Mouse (Mus musculus): ENCODE measurements around the gene Cdkal1. TPM values are rescaled to one million over a fixed set of nuclear protein-coding genes. Genes with fewer than 3 reads are reported as not detected.

Cdkal1 gene
- total RNA-seq, 2 experiments from 2014 or later = 21.3 to 34.2 TPM

DNA sequence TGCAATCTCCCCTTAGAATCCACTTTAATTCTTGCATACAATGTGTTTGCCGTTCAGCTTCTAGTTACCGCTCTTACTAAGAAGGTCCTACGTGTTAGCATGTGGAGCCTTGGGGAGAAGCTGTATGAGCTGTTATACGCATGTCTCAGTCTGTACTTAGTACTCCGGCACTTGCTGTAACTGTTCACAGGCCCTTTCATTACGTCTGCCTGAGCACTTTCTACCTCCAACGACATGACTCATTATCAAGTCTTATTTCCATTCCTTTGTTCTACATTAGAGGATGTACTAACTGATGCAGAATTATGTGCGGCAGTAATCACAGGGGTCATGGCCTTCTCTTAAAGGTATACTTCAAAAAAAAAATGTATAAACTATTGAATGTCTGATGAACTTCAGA is 89.1 kb downstream of the Cdkal1 start:
- no peak for DNase-seq

DNA sequence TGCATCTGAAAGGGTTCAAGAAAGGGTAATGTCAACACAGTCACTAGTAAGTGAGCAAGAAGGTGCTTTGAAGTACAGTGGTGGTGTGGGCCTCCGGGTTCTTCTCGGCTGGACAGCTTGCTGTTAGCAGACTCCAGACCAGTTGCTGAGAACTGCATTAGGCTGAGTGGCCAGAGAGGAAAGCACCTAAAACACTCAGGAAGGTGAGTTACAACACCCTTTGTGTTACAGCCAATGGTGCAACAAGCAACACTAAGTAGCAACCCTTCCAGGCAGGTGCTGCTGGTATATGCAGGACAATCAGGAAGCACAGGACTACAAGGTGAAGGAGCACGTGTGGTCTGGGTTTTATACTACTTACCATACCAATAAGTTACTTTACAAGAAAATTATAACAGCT is 90.2 kb downstream of the Cdkal1 start:
- no peak for DNase-seq

DNA sequence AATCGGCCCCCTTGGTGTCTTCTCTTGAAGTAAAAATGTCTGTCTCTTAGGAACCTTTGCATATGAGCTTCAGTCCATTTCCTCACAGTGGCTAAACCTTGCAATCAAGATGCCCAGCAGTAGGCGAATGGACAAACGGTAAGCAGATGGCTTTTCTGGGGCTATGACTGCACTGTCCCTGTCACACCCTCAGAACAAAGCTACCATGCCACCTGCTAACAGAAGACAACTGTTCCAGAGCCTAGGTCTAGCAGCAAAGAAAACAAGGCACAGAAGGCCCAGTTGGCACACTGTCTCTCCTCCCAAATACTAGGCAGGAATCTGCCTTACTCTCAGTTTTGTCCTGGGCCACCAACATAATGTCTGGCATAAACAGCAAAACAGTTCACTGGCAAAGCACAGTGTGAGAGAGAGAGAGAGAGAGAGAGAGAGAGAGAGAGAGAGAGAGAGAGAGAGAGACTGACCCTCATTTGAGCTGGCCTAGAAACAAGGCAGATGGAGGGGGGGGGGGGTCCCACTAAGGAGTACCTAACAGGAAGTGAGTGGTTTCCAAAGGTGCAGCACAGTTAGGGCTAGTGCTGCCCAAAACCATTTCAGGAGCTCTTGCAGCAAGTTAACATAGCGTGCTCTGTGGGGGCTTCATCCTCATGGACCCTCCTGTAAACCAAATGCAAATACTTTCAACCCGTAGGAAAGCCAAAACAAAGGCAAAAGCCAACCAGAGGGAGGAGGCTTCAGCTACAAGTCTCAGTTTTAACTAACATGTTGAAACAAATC is 95.6 kb downstream of the Cdkal1 start:
- DNase-seq = no peak

DNA sequence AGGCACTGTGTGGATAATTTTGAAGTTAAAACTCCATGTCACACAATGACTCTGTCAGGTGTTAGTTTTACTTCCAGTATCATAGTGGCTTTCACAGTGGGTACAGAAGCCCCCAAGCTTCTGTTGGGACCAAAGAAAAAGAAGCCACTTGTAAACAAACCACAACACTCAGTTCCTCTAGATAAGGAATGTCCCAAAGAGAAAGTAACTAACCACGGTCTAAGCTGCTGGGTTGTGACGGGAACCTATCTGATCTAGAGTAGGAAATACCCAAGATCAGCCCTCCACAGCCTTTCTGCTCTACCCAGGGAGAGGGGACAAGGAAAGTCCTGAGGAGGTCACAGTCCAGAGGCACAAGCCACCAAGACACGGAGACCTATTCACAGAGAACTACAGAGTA is 99.4 kb downstream of the Cdkal1 start:
- DNase-seq = no peak

DNA sequence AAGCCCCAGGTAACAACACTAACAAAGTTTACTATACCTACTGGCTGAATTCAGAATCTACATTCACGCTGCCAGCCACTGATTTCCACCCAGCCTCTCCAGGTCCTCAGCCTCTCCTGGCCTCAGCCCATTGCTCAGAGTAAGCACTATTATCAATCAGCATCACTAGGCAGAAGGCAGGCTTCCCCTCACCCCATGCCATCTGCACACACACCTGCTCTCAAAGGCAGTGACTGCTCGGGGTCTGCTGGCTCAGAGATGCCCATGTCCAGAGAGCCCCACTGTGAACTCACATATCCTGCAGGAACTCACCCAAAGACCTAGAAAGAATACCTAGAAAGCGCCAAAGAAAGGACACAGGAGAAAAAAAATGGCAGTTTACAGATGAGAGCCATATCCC is 102.2 kb downstream of the Cdkal1 start:
- no peak for DNase-seq

DNA sequence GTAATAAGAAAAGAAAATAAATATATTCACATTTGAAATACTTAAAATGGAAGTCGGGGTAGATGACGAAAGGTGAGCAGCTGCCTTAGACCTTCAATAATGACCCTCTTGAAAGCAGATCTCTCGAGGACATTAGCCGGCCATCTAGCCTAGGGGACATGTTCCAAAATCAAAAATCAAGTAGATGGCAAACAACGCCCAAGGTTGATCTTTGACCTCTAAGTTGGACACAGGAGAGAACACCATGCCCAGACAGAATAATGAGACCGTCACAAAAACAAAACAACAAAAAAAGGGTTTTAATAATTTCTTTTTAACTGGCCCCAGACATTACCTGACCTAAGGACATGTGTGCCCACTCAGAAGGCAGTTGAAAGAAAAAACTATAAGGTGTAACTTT is 103.4 kb downstream of the Cdkal1 start:
- DNase-seq = no peak

DNA sequence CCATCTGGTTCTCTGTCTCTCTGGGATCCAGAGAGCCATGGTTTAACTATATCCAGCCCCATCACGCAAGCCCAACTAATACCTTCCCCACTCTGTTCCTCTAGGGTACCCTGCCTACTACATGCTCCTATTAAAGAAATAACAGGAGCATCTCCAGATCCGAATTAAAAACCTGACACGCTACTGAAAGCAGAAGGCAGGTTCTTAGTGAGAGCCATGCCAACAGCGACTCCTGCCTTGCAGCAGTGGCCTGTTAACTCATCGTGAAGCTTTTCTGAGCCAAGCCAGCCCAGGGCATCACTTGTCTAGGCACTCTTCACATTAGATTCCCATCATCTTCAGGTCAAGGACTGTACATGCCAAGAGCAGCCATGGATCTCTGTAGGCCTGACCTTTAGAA is 104.3 kb downstream of the Cdkal1 start:
- DNase-seq = no peak

DNA sequence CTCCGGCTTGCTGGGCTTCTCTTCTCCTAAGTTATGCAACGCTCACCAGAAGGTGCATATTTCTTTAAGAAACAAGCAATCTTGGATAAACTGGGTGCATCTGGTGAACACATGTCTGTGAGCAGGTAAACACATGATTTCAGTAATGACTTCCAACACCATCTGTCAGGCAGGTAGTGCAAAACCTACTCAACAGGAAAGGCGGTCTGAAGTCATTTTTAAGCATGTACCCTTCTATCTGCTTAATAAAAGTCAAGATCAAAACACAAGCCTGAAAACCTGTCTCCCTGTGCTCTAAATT is 108.2 kb downstream of the Cdkal1 start:
- no peak for DNase-seq

DNA sequence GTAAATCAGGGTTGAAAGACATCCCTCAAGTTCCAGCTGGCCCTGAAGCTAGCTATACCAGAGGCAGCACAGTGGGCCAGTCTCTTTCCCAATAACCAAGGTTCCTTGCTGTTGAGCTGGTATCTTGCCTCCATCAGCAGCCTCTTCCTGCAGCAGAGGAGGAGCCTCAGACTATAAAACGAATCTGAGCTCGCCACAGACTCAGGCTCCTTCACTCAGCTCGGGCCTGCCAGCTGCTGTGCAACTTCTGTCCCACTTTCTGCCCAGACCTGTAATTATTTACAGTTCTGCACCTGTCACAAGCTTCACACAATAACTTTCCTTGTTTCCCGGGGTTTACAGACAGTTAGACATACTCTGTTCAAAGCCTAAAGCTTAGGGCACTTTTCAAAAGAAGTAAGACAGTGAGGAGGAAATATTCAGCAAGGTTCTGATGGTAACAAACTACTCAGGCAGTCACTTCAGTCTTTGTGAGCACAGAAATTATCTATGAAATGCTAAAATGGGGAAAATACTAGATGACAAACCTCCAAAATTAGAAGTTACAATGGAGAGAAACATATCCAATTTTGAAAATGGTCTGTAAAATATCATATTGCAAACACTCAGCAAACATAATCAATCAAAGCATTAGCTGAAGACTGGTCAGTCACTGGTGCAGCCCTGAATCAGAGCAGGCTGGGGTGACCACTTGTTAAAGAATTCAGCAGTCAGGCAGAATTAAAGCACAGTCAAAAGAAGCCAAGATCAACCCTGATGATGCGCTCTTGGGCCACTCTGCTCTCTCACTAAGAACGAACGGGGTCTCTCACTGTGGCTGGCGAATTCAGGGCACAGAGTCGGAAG is 108.8 kb downstream of the Cdkal1 start:
- no peak for DNase-seq

DNA sequence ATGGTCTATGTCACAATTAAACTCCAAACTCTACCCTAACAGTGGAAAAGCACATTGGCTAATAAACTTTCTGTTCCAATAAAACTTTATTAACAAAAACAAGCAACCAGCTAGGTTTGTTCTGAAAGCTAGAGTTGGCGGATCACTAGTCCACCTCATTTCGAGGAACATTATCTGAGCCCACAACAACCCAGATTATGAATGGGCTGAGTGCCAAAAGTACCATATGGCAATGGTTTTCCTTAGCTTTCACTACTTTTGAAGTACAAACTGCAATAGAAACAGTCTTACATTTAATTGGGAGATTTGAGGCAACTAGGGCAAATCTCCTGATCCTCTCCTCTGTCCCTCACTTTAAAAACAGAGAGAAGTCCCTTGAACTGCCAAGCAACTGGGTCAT is 110.4 kb downstream of the Cdkal1 start:
- no peak for DNase-seq

DNA sequence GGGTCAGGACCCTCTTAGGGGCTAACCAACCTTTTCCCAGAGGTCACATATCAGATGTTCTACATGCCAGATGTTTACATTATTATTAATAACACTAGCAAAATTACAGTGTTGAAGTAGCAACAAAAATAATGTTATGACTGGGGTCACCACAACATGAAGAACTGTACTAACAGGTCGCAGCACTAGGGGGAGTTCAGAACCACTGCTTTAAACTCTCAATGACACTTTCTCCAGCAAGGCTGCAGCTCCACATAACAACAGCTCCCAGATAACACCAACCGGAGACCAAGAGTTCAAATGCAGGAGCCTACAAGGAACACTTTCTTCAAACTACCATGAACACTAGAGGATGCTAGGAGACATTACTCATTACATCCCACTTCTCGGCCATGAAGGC is 111.3 kb downstream of the Cdkal1 start:
- peak; percentile 12 for DNase-seq

DNA sequence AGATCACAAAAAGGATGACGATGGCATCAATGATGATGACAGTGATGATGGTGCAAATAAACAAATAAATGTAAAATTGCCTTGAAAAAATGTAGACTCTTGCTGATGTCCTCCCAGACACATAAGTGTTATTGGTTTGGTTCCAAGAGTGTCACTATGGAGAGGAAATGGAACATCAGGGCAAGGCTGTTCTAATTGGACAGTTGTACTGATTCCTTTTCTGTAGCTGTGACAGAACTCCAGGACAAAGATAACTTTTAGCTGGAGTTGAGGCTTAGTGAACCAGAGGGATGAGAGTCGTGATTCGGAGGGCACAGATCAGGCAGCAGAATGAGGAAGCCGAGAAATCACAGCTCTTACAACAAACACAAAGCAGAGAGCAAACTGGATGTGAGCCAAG is 111.7 kb downstream of the Cdkal1 start:
- DNase-seq = no peak

DNA sequence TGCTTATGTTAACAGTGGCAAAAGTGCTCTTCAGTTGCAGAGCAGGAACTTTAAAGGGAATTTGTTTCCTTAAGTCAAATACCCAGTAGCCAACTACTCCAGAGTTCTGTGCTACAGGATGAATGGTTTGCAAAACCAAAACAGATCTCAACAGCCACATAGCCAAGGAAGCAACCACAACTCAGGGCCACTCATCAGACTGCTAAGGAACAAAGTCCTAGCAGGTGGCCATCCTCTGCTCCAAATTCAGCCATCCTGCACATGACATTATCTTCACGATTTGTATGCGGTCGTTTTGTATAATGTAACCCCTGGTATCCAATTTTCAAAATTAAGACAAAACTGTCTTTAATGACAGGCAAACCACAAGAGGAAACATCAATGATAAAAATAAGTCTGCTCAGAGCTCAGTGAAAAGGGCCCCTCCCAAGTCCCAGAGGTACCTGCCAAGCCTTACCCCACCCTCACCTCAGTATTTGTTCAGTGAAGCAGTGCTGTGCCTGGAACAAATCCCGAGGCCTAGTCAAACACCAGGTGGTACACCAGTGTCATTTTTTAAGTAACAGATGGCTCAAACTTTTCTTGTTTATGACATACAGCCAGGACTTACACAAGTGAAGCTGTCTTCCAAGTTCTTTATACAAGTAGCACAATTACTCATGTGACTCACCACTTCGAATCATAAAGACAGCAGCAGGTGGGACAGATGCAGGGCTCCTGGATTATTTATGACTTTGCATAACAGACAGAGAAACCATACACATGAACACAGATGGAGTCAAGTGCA is 117.6 kb downstream of the Cdkal1 start:
- DNase-seq = no peak

DNA sequence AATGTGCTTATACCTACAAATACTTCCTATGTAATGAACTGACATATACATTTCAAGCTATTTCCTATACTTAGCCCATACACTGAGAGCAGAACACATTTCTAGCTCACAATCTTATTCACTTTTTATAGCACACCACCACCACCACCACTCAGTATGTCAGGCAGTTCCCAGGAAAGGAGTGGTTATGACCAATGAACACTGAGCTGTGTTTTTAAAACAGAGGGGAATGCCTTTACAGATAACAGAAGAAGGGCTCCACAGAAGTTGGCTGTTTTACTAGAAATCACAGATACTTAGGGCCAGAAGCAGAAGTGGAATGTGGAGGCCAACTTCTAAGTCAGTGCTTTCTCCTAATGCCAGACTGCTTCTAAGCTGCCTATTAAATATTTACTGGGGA is 121.0 kb downstream of the Cdkal1 start:
- DNase-seq = no peak

DNA sequence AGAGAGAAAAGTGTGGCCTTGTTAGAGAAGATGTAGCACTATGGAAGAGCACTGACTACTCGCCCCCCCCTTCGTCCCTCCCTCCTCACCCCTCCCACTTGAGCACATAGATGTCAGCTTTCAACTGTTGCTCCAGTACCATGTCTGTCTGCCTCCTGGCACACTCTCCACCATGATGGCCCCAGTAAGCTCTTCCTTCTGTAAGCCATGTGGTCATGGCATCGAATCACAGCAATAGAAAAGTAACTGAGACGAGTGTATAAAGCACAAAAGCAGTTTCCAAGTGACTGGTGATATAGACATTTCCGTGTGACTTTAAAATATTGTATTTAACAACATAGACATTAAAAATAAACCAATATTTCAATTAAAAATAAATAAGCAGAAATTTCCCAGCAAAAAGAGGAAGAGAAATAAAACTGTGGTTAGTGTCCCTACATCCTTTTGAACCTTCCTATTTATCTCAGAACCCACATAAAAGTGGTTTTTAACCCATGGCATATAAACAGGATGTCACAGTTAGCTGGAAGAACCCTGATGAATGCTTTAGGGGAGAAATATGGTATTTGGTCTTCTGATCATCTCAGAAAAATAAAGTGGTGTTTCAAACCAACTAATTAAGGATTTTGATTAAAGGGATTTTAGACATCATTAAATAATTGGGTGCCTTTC is 129.2 kb downstream of the Cdkal1 start:
- DNase-seq = no peak

DNA sequence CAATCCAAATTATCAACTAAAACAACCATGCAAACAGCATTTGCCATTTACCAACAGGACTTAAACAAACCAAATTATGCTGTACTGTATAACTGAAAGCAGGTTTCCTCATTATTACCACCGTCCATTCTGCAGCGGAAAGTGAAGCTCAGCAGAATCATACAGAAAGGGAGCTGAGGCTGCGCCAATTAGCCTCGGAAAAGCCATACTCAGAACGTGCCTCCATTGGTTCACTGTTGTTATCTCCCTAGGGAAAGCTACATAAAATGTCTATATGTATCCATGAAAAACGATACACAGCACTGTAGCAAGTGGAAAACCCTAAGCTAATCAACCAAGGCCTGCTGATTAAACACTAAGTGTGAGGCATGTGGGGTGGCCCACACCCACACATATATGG is 130.6 kb downstream of the Cdkal1 start:
- no peak for DNase-seq

DNA sequence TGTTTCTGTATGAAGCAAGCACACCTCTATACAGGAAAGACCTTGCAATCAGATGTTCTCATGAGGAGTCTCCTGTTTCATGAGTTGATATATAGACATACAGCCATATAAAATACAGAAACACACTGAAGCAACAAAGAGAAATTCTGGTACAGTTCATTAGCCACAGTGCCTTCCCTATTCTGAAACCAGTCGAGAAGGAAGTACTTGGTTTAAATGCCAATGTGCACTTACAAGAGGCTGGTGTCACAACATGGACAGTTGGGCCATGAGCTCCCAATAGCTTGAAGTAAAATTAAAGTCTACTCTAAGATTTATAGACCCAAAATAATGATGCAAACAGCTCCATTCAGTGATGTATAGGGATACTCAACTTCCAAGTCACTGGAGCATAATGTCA is 132.3 kb downstream of the Cdkal1 start:
- no peak for DNase-seq

DNA sequence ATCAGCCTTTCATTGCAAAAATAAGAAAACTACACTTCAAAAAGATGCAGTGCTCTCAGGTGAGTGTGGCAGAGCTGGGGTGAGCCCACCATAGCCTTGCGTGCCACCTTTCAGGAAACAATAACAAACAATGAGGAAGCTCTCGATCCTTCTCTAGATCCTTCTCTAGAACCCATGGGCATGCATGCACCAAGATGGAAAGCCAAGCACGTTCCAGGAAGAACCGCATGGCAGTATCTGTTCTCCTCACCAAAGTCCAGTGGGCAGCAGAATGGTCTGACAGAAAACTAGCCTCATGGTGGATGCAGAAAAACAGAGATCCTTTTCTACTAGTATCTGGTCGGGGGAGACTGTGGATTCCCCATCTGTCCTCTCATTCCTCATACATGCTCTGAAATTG is 134.3 kb downstream of the Cdkal1 start:
- no peak for DNase-seq

DNA sequence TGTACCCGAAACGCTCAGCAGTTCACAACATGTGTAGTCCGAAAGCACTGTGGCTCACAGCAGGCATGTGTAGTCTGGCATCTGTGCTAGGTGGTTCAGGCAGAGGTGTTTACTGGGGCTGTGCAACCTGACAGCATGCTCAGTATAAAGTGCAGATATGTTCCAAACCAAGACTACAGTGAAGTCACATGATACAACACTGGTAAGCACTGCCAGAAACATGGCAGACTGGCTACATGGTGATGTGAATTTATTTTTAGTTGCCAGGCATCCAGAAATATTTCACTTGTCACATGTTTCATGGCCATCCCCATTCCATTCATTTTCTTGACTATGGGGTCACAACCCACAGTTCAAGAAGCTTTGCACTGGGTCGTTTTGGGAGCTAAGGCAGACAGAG is 138.9 kb downstream of the Cdkal1 start:
- DNase-seq = no peak

DNA sequence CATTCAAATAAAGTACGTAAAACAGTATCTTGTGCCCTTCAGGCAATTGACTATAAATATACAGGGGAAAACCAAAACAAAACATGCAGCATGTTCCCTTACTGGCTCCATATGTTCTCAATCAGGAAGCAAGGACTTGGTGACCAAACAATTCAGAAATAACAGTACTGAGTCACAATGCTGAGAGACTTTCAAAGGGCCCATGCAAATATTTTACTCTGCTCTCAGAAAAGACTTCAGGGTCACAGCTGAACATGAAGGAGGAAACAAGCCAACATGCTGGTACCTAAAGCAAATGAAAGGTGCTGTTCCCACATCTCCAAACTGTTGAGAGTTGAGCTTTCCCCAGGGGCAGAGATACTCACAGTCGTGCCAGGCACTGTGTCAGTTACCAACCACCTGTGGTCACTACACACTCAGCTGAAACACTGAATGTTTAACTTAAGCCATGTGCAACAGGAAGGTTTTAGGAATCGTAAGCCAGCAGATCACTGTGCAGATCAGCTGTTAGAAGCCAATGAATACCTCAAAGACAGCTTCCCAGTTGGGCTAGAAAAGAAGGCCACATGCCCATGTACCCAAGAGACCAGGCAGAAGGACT is 140.1 kb downstream of the Cdkal1 start:
- DNase-seq = no peak

DNA sequence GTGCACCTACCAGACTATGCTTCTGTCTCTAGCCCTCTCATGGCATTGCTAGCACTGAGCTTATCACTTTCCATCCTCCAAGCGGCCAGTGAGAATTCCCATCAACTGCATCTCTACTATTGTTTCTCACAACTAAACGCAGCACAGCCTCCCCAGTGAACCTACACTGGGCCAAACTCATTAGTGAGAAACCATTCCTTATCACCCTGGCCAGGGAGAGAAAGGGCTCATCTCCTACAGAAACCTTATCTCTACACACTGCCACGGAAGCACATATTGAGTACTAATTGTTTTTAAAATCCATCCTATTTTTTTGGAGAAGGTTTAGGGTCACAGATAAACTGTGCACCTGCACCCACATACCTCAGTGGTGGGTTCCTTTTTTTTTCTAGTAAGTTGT is 147.9 kb downstream of the Cdkal1 start:
- DNase-seq = no peak

DNA sequence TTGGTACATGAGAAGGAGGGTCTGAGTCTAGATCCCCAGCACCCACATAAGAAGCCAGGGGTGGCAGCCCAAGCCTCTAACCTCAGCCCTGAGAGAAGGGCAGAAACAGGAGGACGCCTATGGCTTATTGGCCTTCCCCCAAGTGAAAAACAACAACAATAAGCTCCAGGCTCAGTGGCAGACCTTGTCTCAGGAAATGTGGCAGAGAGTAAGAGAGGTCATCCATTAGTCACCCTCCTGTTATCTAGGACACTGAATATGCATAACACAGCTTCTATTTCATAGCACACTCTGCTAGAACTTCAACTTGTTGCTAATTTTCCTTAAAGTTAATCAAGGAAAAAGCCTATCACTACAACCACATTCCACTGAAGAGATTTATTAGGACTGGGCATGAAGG is 154.1 kb downstream of the Cdkal1 start:
- DNase-seq = peak; percentile 18

Measured in adrenal gland, postnatal 10 days (tissue).